Mouse (Mus musculus) fat pad, adult 2 months (tissue): ENCODE results near the gene Zfp78.
"Not testable (repeated sequence)": the region's sequence is repeated elsewhere in the genome, so short reads cannot be mapped to it uniquely, and the experiment has no call there.

Experiments
- DNase-seq: peaks from one replicate; pipeline ENCODE4 v3.0.0-alpha.2; 2011; ENCODE audit warnings: low read depth, low spot score; ENCODE audit errors: extremely low read depth

Gene Zfp78

DNA sequence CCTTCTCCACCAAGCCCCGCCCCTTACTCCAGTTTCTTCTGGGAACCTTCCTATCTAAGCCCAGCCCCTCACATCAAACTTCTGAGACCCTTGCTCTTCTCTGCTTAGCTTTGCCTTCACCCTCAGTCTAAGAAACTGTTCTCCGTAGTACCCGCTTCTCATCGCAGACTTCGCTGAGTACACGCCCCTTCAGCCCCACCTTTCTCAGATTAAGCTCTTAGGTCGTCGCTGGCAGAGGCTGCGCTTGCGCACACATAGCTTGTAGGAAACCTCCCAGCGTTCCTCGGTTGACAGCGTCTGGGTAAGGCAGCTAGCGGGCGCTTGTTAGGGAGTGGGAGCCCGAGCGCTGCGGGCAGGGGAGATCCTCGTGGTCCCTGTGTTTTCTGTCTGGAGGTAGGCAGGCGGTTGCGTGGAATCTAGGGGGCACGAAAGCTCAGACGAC lies at the start of gene Zfp78:
Zfp78 (plus strand) TSS at position 234 of the 442 bp plus-strand sequence.
- DNase-seq = peak; percentile 68

DNA sequence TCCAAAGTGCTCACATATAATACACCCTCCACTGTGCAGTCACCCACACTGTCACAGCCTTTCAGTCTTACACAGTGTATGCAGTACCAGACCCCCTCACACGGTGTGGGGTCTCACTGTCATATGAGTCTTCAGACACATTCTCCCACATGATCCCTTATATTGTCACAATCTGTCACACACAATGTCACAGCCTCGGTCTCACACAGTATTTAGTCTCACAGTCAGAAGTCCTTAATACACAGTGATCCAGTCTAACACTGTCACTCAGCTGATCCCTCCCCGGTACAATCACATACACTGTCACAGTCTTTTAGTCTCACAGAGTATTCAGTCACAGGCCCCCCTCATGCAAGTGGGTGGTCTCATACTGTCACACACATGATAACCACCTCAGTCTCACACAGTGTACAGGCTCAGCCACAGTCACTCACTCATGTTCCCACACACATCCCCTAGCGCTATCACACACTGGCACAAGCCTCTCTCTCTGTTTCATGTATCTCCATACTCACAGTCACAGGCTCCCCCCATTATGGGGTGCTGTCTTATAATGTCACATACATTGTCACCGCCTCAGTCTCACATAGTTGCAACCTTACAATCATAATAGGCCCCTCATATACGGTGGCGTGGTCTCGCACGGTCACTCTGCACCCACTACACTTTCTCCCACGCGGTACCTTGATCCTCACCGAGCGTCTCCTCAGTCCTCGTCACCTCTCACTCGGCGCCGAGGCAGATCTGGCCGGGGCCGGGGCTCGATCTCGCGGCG lies 32.4 kb upstream of the Zfp78 start:
- no peak for DNase-seq

DNA sequence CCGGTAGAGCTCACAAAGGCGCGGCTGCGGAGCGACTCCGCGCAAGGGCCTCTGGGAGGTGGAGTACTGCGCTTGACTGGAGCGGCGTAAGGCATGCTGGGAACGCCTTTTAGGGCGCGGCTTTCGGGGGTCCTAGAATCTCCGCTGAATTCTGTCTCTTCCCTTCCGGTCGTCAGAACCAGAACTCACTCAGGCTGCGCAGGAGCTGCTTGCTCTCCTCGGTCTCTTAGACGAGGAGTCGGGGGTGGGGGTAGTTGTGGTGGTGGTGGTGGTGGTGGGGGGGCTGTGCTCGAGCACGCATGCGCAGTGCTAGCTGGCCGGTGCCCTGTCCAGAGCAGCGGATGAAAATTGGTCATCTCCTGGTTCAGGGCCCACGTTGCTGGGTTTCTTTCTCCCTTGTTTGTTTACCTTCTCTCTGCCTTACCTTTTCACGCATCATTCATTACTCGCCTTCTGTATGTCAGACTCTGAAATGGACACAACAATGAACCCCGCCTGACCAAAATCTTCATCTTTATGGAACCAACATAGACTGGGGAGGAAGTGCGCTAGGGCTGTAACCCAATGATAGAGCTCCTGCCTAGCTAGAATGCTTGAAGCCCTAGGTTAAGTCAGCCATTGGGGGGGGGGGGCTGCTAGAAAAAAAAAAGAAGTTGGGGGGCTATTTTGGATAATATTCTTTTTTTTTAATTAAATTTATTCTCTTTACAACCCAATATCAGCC lies 31.7 kb upstream of the Zfp78 start, which contains the start of gene Zfp583:
Zfp583 (minus strand) TSS at position 53 of the 724 bp plus-strand sequence.
- peak; percentile 7 for DNase-seq

- DNase-seq = no peak
Measured at GRCm38 (mm10) chr7:6339865-6340264, 23.2 kb upstream of the Zfp78 start.

DNA sequence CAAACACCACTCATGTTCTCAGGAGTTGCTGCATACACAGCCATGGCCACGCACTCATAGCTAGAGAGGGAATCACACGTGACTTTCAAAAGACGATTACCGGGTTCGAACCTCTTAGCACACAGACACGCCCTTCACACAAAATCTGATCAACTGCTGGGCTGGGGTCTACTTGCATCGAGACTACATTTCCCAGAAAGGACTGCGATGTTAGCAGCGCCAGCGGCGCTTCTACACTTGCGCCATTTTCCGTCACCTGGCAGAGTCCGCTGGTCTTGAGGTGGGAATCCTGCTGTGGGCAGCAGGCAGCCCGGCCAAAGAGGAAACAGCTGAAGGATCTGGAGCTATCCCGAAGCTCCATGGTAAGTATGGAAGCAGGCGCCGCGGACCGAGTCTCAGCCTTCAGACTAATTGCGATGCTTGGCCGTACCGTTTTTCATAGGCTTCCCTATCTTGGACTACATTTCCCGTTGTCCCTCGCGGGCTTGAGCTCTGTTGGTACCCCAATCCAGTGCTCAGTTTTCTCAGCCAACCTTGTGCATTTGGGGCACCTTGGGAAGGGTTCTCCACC lies 19.5 kb upstream of the Zfp78 start, which contains the start of gene Gm3854:
Gm3854 (plus strand) TSS at position 259 of the 571 bp plus-strand sequence.
- DNase-seq = no peak

DNA sequence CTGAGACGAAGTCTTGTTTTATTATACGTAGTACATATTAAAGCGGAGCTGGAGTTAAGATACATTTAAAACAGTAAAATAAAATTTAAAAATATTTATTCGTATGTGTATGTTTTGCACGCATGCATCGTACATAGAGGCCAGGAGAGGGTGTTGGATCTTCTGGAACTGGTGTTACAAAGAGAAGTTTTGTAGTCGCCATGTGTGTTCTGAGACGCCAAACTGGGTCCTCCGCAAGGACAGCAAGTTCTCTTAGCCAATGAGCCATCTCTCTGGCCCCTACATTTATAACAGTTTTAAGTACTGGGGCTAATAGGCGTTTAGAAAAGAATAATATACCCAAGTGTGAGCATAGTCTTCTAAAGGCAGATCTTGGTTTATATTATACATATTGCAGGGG lies 19.0 kb upstream of the Zfp78 start:
- no peak for DNase-seq

DNA sequence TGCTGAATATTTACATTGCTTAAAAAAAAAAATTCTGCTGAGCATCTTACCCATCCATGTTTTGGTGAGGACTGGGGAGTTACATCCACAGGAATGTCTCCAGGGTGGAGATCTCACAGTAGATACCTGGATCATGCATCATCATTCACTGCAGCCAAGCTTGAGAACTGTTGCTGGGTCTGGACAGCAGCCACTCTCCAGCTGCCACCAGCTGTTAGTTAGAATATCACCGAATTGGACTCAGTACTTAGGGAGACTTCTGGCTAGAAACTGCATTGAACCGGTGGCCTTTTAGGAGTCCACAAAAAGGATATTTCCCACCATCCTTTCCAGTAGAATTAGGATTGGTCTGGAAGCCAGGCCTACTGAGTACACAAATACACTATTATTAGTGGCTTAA lies 5.0 kb upstream of the Zfp78 start:
- no peak for DNase-seq

DNA sequence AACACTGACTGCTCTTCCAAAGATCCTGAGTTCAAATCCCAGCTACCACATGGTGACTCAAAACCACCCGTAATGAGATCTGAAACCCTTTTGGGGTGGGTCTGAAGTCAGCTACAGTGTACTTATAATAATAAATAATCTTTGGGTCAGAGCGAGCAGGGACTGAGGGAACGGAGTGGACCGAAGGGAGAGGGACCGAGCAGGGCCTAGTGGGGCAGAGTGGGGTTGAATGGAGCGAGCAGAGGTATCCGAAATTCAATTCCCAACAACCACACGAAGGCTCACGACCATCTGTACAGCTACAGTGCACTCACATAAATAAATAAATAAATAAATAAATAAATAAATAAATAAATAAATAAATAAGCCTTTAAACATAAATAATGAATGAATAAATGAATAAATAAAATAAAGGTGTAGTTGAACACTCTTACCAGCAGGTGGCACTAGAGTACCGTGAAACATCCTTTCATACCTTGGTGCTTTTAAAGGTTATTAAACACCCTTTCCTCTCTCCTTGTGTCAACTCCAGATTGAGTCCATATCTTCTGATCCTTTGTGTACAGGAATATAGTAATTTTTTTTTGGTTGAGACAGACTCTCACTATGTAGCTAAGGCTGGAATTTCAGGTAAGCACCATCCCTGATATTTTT lies 4.0 kb upstream of the Zfp78 start:
- no peak for DNase-seq

DNA sequence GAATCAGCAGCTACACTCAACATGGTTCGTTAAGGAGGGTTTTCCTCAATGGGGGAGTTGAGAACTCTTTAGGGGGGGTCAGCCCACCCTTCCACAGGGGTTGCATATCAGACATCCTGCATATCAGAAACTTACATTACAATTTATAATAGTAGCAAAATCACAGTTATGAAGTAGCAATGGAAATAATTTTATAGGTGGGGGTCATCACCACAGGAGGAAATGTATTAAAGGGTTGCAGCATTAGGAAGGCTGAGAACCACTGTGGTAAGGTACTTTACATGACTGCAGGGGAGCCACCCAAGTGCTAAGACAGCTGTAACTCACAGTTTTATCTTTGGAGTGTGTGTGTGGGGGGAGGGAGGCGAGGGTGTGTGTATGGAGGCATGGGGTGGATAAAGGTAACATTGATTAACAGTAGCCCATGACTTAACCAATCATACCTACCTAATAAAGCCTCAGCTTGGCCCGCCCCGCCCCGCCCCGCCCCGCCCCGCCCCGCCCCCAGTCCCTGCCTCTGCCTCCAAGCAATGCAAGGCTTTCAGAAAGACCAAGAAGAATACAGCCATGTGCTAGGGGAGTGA lies 2.5 kb upstream of the Zfp78 start:
- no peak for DNase-seq

DNA sequence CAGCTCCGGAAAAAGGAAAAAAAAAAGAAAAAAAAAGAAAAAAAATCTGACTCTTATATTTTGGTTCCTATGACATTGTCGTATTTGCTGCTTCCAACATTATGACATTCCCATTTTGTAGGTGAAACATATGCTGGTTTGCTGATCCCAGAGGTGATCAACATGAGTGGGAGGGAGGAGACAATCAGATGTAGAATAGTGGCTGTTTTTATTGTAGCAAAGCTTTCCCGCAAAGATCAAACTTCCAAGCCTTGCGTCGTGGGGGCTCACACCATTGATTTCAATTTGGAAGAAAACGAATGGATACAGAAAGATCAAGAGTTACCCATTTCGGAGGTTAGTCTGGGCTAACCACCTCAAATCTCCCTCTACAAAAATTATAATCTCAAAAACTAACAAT lies 1.3 kb upstream of the Zfp78 start:
- no peak for DNase-seq

GRCm38 (mm10) chr7:6362268-6363046 lies 623 bp upstream of the Zfp78 start:
- DNase-seq = peak; percentile 96

GRCm38 (mm10) chr7:6364761-6365160 lies 1.7 kb downstream of the Zfp78 start:
- DNase-seq = no peak

DNA sequence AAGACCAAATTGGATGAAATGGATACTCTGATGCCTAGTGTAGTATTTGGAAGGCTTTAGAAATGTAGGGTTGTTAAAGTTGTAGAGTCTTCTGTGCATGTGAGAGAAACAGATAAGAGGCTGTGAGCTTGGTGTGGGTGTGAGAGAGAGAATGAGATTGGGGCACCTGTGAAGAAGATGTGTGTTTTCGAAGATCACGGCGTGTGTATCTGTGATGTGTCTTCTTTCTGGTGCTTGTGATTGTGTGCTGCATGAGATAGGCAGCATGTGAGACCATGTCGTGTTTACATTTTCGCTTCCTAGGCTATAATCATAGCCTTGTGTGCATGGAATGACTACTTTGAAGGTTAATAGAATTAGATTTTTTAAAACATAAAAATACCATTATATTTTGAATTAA lies 4.1 kb downstream of the Zfp78 start:
- no peak for DNase-seq

DNA sequence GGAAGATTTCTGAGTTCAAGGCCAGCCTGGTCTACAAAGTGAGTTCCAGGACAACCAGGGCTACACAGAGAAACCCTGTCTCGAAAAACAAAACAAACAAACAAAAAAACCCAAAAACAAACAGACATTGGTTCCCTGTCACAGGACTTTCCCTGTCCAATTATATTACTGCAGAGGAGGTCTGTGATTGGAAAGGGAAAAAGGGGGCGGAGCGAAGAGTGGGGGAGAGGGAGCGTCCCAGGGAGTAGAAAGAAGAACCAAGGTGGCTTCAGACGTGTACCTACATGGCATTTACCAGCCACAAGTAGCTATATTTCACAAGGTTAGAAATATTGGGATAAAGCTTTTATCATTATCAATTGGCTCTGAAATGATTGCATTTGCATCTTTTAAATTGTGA lies 5.1 kb downstream of the Zfp78 start:
- DNase-seq = not testable (repeated sequence)

DNA sequence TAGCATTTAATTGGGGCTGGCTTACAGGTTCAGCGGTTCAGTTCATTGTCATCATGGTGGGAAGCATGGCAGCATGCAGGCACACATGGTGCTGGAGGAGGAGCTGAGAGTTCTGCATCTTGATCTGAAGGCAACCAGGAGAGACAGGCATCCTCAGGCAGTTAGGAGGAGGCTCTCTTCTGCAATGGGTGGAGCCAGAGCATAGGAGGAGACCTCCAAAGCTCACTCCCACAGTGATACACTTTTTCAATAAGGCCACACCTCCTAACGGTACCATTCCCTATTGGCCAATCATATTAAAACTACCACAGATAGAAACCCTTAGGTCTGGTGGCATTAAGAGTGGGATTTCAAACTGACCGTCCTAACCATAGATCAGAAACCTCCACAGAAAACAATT lies 6.4 kb downstream of the Zfp78 start:
- no peak for DNase-seq

- no peak for DNase-seq
Measured at GRCm38 (mm10) chr7:6372993-6373392, 9.9 kb downstream of the Zfp78 start.

DNA sequence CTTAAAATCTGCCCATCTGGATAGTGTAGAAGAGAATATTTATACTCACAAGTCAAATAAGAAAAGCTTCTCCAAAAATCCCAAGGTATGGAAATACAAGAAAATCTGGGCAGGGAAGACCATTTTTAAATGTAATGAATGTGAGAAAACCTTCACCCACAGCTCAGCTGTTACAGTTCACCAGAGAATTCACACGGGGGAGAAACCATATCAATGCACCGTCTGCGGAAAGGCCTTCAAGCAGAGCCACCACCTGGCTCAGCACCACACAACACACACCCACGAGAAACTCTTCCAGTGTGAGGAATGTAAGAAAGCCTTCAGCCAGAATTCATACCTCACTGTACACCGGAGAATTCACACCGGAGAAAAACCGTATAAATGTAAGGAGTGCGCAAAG lies 15.4 kb downstream of the Zfp78 start:
- no peak for DNase-seq

GRCm38 (mm10) chr7:6381431-6381830 lies 18.4 kb downstream of the Zfp78 start:
- no peak for DNase-seq

- DNase-seq = peak; percentile 30
Measured at GRCm38 (mm10) chr7:6383044-6383455, 20.0 kb downstream of the Zfp78 start, which contains the start of gene Zfp28. Gene Zfp28 (plus strand): TSS chr7:6383295.

- DNase-seq = no peak
Measured at GRCm38 (mm10) chr7:6384011-6384410, 20.9 kb downstream of the Zfp78 start.
